Mouse (Mus musculus): Measurements from ENCODE around the gene Smco2.

- TF ChIP-seq CTCF (IDR thresholded peaks at IDR 0.05), result no peak
- no peak for TF ChIP-seq EP300 (IDR thresholded peaks at IDR 0.05)
These were observed 2.5 kb upstream of the Smco2 start for GRCm38 (mm10) chr6:146847402-146847801.

Measured in lung, postnatal 0 days (tissue).